Mouse (Mus musculus): ENCODE results near the gene Sipa1l2.

Sipa1l2 gene

DNA sequence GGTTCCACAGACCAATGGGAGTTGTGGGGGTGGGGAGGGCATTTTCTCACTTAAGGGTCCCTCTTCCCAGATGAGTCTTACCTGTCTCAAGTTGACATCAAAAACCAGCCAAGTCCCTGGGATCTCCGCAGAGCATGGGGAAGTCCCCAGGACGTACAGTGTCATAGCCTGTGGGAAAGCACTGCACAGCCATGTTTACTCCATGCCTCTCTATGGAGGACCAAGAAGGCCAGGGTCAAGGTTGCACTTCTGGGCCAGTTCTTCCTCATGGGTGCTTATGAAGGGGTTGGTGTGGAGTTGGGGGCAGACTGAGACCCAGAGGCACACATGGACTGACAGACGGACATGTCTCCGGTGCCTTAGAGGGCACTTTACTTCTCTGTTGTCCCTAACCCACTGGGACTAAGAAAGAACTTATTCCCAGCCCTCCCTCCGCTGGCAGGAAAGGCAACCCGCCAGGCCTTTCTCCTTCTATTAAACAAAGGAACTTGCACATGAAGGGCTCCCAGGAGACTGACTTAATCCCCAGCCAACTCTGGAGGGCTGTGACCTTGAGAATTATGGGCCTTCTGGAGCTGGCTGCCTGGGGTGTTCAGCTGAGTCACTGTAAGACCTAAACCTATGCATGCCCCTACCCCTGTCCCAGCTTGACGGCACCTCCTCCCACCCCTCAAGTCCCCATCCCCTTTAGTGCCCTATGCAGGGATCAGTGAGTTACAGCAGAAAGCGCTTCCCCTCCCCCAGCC is 199.9 kb downstream of the Sipa1l2 start:
- no peak for DNase-seq (ENCODE audit: low read depth, low spot score)

DNA sequence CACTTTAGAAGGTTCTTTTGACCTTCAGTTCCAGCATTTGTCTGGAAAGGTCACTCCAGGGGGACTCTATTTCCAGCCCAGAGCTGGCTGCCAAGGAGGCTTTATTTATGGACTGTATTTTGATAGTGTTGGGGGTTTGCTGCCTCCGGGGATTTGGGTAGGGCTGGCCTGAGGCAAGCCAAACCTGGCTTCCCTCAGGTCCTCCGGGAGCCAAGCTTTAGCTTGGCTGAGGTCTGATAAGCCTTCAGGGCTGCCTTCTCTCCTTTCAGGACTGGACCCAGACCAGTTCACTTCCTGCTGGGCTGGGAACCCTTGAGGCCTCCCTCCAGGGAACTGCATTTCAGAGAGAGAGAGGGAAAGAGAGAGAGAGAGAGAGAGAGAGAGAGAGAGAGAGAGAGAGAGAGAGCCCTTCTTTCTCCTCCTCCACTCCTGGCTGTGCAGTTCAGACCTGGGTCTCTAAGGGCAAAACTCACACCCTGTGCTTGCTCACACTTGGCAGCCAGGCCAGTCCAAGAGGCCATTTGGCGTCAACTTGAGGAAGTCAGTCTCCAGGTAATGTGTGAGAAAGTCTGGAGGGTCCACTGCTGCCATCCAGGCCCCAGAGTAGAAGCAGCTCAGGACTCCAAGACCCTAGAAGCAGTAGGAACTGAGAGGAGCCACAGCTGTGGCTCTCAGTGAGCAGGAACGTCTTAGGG is 201.1 kb downstream of the Sipa1l2 start:
- DNase-seq (ENCODE audit: low read depth, low spot score), result no peak

All from brain, embryonic 18.5 days (tissue).